In genomic region chr1:18105866-18106529, GRCm38 (mm10) we compare ENCODE assay signal across 10 mouse cellular contexts. TPM values are rescaled to one million over a fixed set of nuclear protein-coding genes. Genes with fewer than 3 reads are reported as not detected.
A peak's percentile ranks its signal among the peaks of the same experiment; 100 is the strongest.
DNase-seq lines count a peak whose midpoint lies in the region; ATAC-seq lines count a peak whose summit lies in the region.
"Had no signal": no experiment of that assay in that cellular context is flagged by ENCODE, and none has a peak within 500 bp of the region (broad histone marks: within the 10 kb centered on the region; RNA-seq: fewer than 3 reads in every experiment).

No protein-coding gene starts in this region.

- H3K9me3 ChIP-seq in forebrain, embryonic 13.5 days (replicated peaks), result no peaks in the 10 kb centered on the region
- no peaks in the 10 kb centered on the region for H3K9me3 ChIP-seq in midbrain, embryonic 15.5 days

- WGBS in forebrain, embryonic 13.5 days, result 41% methylated on average over 5 of the region's 5 CpGs
- WGBS in midbrain, embryonic 15.5 days, result 35% methylated on average over 5 of the region's 5 CpGs

- no peak overlapping the region for H3K4me3 ChIP-seq in forebrain, embryonic 13.5 days
- no peak overlapping the region for H3K4me3 ChIP-seq in midbrain, embryonic 15.5 days

- intact Hi-C loops in gastrocnemius, postnatal 14 days (cut with DNase I; ENCODE audit: low total_unique reads), result loop anchor here (10.0 kb wide), 1 partner anchor 941 kb away; no protein-coding TSS in a partner anchor

- H3K9ac ChIP-seq in forebrain, embryonic 13.5 days, result no peak overlapping the region
- H3K9ac ChIP-seq in midbrain, embryonic 15.5 days, result no peak overlapping the region

- no peak overlapping the region for H3K4me2 ChIP-seq in forebrain, embryonic 13.5 days
- no peak overlapping the region for H3K4me2 ChIP-seq in midbrain, embryonic 15.5 days

- H3K36me3 ChIP-seq in forebrain, embryonic 13.5 days (ENCODE audit: poor library complexity, severe bottlenecking), result no peaks in the 10 kb centered on the region
- no peaks in the 10 kb centered on the region for H3K36me3 ChIP-seq in midbrain, embryonic 15.5 days (replicated peaks)

- H3K4me1 ChIP-seq in forebrain, embryonic 13.5 days, result no peaks in the 10 kb centered on the region
- 0 out of 2 replicates have a peak, but pooled peaks cover 3% of the 10 kb centered on the region for H3K4me1 ChIP-seq in midbrain, embryonic 15.5 days

- peak; percentile 32 for DNase-seq in left cerebral cortex, adult 11 months (ENCODE audit: low spot score)
- DNase-seq in left cerebral cortex, adult 8-10 months (ENCODE audit: low spot score in 2 of 2), result no peak
- peak; percentile 59 for DNase-seq in R1 (ENCODE audit: low read depth, low spot score)
- DNase-seq in gastrocnemius, postnatal 14 days, result no peak
- no peak for DNase-seq in ovary, postnatal 36 days (ENCODE audit: low spot score)
- DNase-seq in ovary, adult 18-20 months (ENCODE audit: low spot score), result no peak

- no peak overlapping the region; the same call in 1 of the 2 replicates for H3K27ac ChIP-seq in forebrain, embryonic 13.5 days
- H3K27ac ChIP-seq in midbrain, embryonic 15.5 days, result no peak overlapping the region

- peak; percentile 71 for ATAC-seq in forebrain, embryonic 13.5 days
- ATAC-seq in midbrain, embryonic 15.5 days (replicated peaks), result peak; percentile 79

- H3K27me3 ChIP-seq in forebrain, embryonic 13.5 days, result no peaks in the 10 kb centered on the region
- no peaks in the 10 kb centered on the region for H3K27me3 ChIP-seq in midbrain, embryonic 15.5 days (replicated peaks)

RNA-seq across cellular contexts. Expression of gene Crisp4, which starts 39.7 kb away (rescaled TPM):
- not detected for total RNA-seq in left cerebral cortex, adult 8-10 months (2022)
- not detected in 2 replicates for polyA plus RNA-seq in forebrain, embryonic 13.5 days (2015; fragmentation: Nextera tagmentation; extraction: Ambion mirVana)
- not detected in 2 replicates for polyA plus RNA-seq in midbrain, embryonic 15.5 days (2015; fragmentation: Nextera tagmentation; extraction: Ambion mirVana)
- not detected for total RNA-seq in gastrocnemius, postnatal 14 days (2021)
- total RNA-seq: layer of hippocampus, adult 8-10 months had no signal
- polyA plus RNA-seq: cerebellum, adult 2 months had no signal

Comparison
In these comparisons a context has a peak if more than half of its experiments do, and no peak if none do; other contexts are left out.
1. DNase-seq: peak in left cerebral cortex, adult 11 months (single experiment) and R1 (single experiment); none in left cerebral cortex, adult 8-10 months (0 of 2), gastrocnemius, postnatal 14 days (single experiment), ovary, postnatal 36 days (single experiment) and ovary, adult 18-20 months (single experiment).